Mouse (Mus musculus): ENCODE data around the gene Tlx1. TPM values are rescaled to one million over a fixed set of nuclear protein-coding genes. Genes with fewer than 3 reads are reported as not detected.
A peak's percentile ranks its signal among the peaks of the same experiment; 100 is the strongest.

The Tlx1 gene
- polyA plus RNA-seq, 1 experiment from 2014 or later, result 0.75 TPM

- WGBS, result 0% methylated on average over 4 of the region's 4 CpGs
Observed at GRCm38 (mm10) chr19:45147071-45147470, 3.4 kb upstream of the Tlx1 start.

DNA sequence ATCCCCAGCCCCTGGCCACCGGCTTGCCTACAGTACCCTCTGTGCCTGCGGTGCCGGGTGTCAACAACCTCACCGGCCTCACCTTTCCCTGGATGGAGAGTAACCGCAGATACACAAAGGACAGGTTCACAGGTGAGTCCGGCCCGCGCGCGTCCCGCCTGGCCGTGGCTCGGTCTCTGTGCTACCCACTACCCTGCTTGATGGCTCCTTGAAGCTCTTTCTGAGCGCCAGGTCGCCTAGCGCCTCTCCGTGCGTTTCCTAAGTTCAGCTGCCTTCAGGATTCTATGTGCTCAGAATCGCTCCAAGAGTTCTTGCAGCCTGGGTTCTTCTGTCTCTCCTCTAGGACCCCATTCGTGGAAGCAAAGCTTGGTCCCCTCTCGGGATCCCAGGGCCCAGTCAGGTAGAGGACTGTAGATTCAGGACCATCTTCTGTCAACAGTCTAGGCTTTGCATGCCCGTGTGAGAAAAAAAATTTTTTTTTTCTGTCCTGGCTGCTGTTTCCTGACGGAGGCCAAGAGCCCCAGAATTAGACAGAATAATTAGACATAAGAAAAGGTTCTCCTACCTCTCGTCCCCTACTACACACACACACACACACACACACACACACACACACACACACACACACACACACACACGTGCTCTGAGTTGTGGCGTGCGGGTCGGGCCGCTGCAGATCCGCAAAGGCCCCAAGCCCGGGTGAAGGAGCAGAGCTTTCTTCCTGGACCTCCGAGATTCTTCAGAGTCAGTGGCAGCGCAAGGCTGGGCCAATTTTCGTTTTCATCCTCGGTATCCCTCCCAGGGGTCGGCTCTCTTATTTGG lies 1.1 kb downstream of the Tlx1 start:
- H3K9me3 ChIP-seq, result peaks cover 6% of the 10 kb centered on the region; the same call in 1 of the 2 replicates
- ATAC-seq (ENCODE audit: low FRiP score, low read depth), result no peak
- peak overlapping the region; percentile 30 for H3K4me3 ChIP-seq
- H3K27me3 ChIP-seq, result peaks cover 99% of the 10 kb centered on the region
- no peaks in the 10 kb centered on the region for H3K36me3 ChIP-seq
- H3K4me2 ChIP-seq (replicated peaks), result peak overlapping the region; percentile 50
- under 1% methylated on average over 35 of the region's 36 CpGs for WGBS
- peaks cover 12% of the 10 kb centered on the region for H3K4me1 ChIP-seq
- H3K27ac ChIP-seq (replicated peaks), result no peak overlapping the region
- no peak overlapping the region for H3K9ac ChIP-seq (replicated peaks)

More at GRCm38 (mm10) chr19:45147071-45147470, 3.4 kb upstream of the Tlx1 start:
- H3K4me1 ChIP-seq, result peaks cover 20% of the 10 kb centered on the region
- H3K4me2 ChIP-seq (replicated peaks), result no peak overlapping the region
- H3K27me3 ChIP-seq, result peaks cover 99% of the 10 kb centered on the region
- H3K4me3 ChIP-seq, result no peak overlapping the region
- ATAC-seq (ENCODE audit: low FRiP score, low read depth), result no peak
- H3K36me3 ChIP-seq, result no peaks in the 10 kb centered on the region
- H3K27ac ChIP-seq (replicated peaks), result no peak overlapping the region
- no peak overlapping the region for H3K9ac ChIP-seq (replicated peaks)
- peaks cover 6% of the 10 kb centered on the region; the same call in 1 of the 2 replicates for H3K9me3 ChIP-seq

GRCm38 (mm10) chr19:45152183-45152650 lies 1.7 kb downstream of the Tlx1 start:
- WGBS, result 4% methylated on average over 8 of the region's 8 CpGs
- H3K4me3 ChIP-seq, result no peak overlapping the region
- no peak overlapping the region for H3K4me2 ChIP-seq (replicated peaks)
- H3K27ac ChIP-seq (replicated peaks), result no peak overlapping the region
- H3K27me3 ChIP-seq, result peaks cover 99% of the 10 kb centered on the region
- H3K4me1 ChIP-seq, result peaks cover 12% of the 10 kb centered on the region
- peaks cover 6% of the 10 kb centered on the region; the same call in 1 of the 2 replicates for H3K9me3 ChIP-seq
- no peak for ATAC-seq (ENCODE audit: low FRiP score, low read depth)
- no peaks in the 10 kb centered on the region for H3K36me3 ChIP-seq
- no peak overlapping the region for H3K9ac ChIP-seq (replicated peaks)

DNA sequence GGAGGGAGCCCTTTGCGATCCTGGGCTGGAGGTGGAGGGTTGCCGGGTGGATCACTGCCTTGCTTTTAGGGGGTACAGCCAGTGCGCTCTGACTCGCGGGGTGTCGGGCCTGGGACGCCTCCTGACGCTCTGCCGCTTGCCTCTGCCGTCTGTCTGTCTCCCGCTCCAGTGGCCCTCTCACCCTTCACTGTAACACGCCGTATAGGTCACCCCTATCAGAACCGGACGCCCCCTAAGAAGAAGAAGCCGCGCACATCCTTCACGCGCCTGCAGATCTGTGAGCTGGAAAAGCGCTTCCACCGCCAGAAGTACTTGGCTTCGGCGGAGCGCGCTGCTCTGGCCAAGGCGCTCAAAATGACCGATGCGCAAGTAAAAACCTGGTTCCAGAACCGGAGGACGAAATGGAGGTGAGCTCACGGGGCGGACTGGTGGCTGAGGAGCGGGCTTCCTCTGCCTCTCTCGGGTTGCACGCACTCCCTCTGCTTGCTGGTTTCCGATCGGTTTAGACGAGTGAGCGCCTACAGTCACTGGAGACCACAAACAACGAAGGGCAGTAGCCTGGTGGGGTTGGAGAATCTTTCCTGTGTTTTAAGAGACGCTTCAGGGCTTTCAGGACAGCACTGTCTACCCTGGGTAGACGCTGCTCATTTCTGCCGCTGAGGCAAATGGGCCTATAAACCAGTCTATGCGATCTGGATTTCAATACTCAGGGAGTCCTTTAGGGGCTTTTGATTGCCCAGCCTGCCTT lies 3.0 kb downstream of the Tlx1 start:
- H3K4me1 ChIP-seq, result peaks cover 12% of the 10 kb centered on the region
- no peak overlapping the region; the same call in 1 of the 2 replicates for H3K4me2 ChIP-seq (replicated peaks)
- ATAC-seq (ENCODE audit: low FRiP score, low read depth), result no peak
- H3K36me3 ChIP-seq, result no peaks in the 10 kb centered on the region
- no peak overlapping the region for H3K9ac ChIP-seq (replicated peaks)
- 0 out of 2 replicates have a peak overlapping the region, but pooled peaks have one; percentile 3 for H3K4me3 ChIP-seq
- H3K27ac ChIP-seq (replicated peaks), result no peak overlapping the region
- H3K9me3 ChIP-seq, result no peaks in the 10 kb centered on the region
- peaks cover 99% of the 10 kb centered on the region for H3K27me3 ChIP-seq
- 0% methylated on average over 44 of the region's 44 CpGs for WGBS

- ATAC-seq (ENCODE audit: low FRiP score, low read depth), result no peak
- H3K4me2 ChIP-seq (replicated peaks), result no peak overlapping the region
- H3K9me3 ChIP-seq, result no peaks in the 10 kb centered on the region
- H3K4me1 ChIP-seq, result peaks cover 12% of the 10 kb centered on the region
- peaks cover 99% of the 10 kb centered on the region for H3K27me3 ChIP-seq
- WGBS, result under 1% methylated on average over 22 of the region's 24 CpGs
- no peaks in the 10 kb centered on the region for H3K36me3 ChIP-seq
- no peak overlapping the region for H3K27ac ChIP-seq (replicated peaks)
- H3K4me3 ChIP-seq, result 0 out of 2 replicates have a peak overlapping the region, but pooled peaks have one; percentile 2
- no peak overlapping the region for H3K9ac ChIP-seq (replicated peaks)
Observed at GRCm38 (mm10) chr19:45154059-45154386, 3.5 kb downstream of the Tlx1 start.

- peaks cover 12% of the 10 kb centered on the region for H3K4me1 ChIP-seq
- H3K36me3 ChIP-seq, result no peaks in the 10 kb centered on the region
- no peaks in the 10 kb centered on the region for H3K9me3 ChIP-seq
- ATAC-seq (ENCODE audit: low FRiP score, low read depth), result no peak
- no peak overlapping the region for H3K9ac ChIP-seq (replicated peaks)
- no peak overlapping the region for H3K27ac ChIP-seq (replicated peaks)
- peaks cover 100% of the 10 kb centered on the region for H3K27me3 ChIP-seq
- H3K4me2 ChIP-seq (replicated peaks), result no peak overlapping the region
- no peak overlapping the region for H3K4me3 ChIP-seq
- under 1% methylated on average over 18 of the region's 18 CpGs for WGBS
Observed at GRCm38 (mm10) chr19:45154521-45154920, 4.0 kb downstream of the Tlx1 start.

- peaks cover 12% of the 10 kb centered on the region for H3K4me1 ChIP-seq
- ATAC-seq (ENCODE audit: low FRiP score, low read depth), result no peak
- peaks cover 100% of the 10 kb centered on the region for H3K27me3 ChIP-seq
- H3K9me3 ChIP-seq, result no peaks in the 10 kb centered on the region
- H3K4me2 ChIP-seq (replicated peaks), result no peak overlapping the region
- no peak overlapping the region for H3K9ac ChIP-seq (replicated peaks)
- no peak overlapping the region for H3K4me3 ChIP-seq
- no peaks in the 10 kb centered on the region for H3K36me3 ChIP-seq
- no peak overlapping the region for H3K27ac ChIP-seq (replicated peaks)
- under 1% methylated on average over 15 of the region's 15 CpGs for WGBS
Observed at GRCm38 (mm10) chr19:45155141-45155790, 4.8 kb downstream of the Tlx1 start.

- Histone ChIP-seq H3K4me3 (no peak overlapping the region), H3K27me3 (peaks cover 100% of the 10 kb centered on the region), H3K9me3 (no peaks in the 10 kb centered on the region), H3K9ac (replicated peaks) (no peak overlapping the region), H3K4me2 (replicated peaks) (no peak overlapping the region), H3K4me1 (peaks cover 10% of the 10 kb centered on the region), H3K36me3 (no peaks in the 10 kb centered on the region), H3K27ac (replicated peaks) (no peak overlapping the region)
- ATAC-seq (ENCODE audit: low FRiP score, low read depth), result no peak
- under 1% methylated on average over 26 of the region's 26 CpGs for WGBS
Observed at GRCm38 (mm10) chr19:45155791-45156186, 5.3 kb downstream of the Tlx1 start.

DNA sequence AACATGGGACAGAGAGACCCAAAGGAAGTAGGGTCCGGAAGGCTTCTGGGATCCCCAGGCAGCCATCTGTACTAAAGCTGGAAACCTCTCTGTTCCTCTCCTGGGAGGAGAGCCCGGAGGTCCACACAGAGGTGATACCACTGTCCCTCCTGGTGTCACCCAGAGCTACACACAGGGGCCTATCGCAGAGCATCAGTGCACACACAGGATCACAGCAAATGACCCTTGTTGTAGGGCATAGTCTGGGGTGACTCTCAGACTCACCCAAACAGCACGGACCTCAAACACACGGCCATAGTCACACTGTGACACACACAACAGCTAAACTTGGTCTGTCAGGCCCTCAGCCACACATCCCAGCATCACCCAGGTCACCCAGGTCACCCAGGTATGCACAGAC lies 5.9 kb downstream of the Tlx1 start:
- ATAC-seq (ENCODE audit: low FRiP score, low read depth), result no peak
- Histone ChIP-seq H3K4me3 (no peak overlapping the region), H3K9ac (replicated peaks) (no peak overlapping the region), H3K36me3 (no peaks in the 10 kb centered on the region), H3K9me3 (no peaks in the 10 kb centered on the region), H3K27ac (replicated peaks) (no peak overlapping the region), H3K4me2 (replicated peaks) (no peak overlapping the region), H3K4me1 (peaks cover 4% of the 10 kb centered on the region; the same call in 1 of the 2 replicates), H3K27me3 (peaks cover 100% of the 10 kb centered on the region)
- WGBS, result 3% methylated on average over 5 of the region's 5 CpGs

GRCm38 (mm10) chr19:45158201-45158600 lies 7.7 kb downstream of the Tlx1 start:
- Histone ChIP-seq H3K4me1 (peaks cover 4% of the 10 kb centered on the region; the same call in 1 of the 2 replicates), H3K27ac (replicated peaks) (no peak overlapping the region), H3K4me3 (no peak overlapping the region), H3K4me2 (replicated peaks) (no peak overlapping the region), H3K27me3 (peaks cover 100% of the 10 kb centered on the region), H3K9ac (replicated peaks) (no peak overlapping the region), H3K36me3 (no peaks in the 10 kb centered on the region), H3K9me3 (no peaks in the 10 kb centered on the region)
- ATAC-seq (ENCODE audit: low FRiP score, low read depth), result no peak
- 2% methylated on average over 4 of the region's 4 CpGs for WGBS

DNA sequence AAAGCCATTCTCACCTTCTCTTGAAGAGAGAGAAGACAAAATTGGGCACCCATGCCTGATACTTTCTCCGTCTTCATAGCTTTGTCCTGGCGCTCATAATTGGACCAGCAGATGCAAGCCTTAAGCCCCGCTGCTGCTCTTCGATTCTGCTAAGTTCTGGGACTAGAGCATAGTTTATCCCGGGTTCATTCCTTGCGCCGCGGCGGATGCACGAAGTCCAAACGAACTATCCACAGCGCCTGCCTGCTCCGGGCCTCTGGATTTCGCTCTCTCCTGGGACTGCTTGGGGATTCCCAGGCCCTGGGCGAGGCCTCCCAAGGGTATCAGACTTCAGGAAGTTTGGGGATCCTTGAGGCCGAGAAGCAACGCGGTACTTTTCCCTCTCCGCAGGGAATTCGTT lies 8.4 kb downstream of the Tlx1 start:
- under 1% methylated on average over 20 of the region's 20 CpGs for WGBS

More for the DNA sequence above, 8.4 kb downstream of the Tlx1 start:
- Histone ChIP-seq H3K36me3 (no peaks in the 10 kb centered on the region), H3K4me3 (no peak overlapping the region), H3K27ac (replicated peaks) (no peak overlapping the region), H3K9me3 (no peaks in the 10 kb centered on the region), H3K4me2 (replicated peaks) (no peak overlapping the region), H3K9ac (replicated peaks) (no peak overlapping the region), H3K27me3 (peaks cover 100% of the 10 kb centered on the region), H3K4me1 (peaks cover under 1% of the 10 kb centered on the region; the same call in 1 of the 2 replicates)
- no peak for ATAC-seq (ENCODE audit: low FRiP score, low read depth)

All from midbrain, embryonic 12.5 days (tissue).